Mouse (Mus musculus) inflammation-experienced regulatory T-cells, adult 6 months (primary cell): ENCODE measurements around the gene Cux2. TPM values are rescaled to one million over a fixed set of nuclear protein-coding genes. Genes with fewer than 3 reads are reported as not detected.

ENCODE experiments used
- ATAC-seq: one replicate; pipeline ENCODE4 v1.8.0; 2017
- polyA plus RNA-seq, 3 experiments: library from polyadenylated mRNA; unstranded; fragments of 100-300 nt; shearing (Covaris generic); gene quantifications; one replicate each; pipeline ENCODE4 v1.2.1; 2017

The Cux2 gene
- polyA plus RNA-seq, 3 experiments from 2014 or later, result 0.09 TPM; not detected in 2

- no peak for ATAC-seq
Measured at GRCm38 (mm10) chr5:121961256-121961655, 88.6 kb downstream of the Cux2 start.

GRCm38 (mm10) chr5:121959688-121960087, 90.2 kb downstream of the Cux2 start:
- ATAC-seq, result no peak

- ATAC-seq, result no peak
Measured at GRCm38 (mm10) chr5:121958551-121958950, 91.4 kb downstream of the Cux2 start.

- ATAC-seq, result no peak
Measured at GRCm38 (mm10) chr5:121955806-121956205, 94.1 kb downstream of the Cux2 start.

GRCm38 (mm10) chr5:121950175-121950574, 99.7 kb downstream of the Cux2 start:
- no peak for ATAC-seq

- ATAC-seq, result no peak
Measured at GRCm38 (mm10) chr5:121949050-121949443, 100.9 kb downstream of the Cux2 start.

- ATAC-seq, result no peak
Measured at GRCm38 (mm10) chr5:121948302-121949049, 101.4 kb downstream of the Cux2 start.

- no peak for ATAC-seq
Measured at GRCm38 (mm10) chr5:121946657-121947245, 103.2 kb downstream of the Cux2 start.

GRCm38 (mm10) chr5:121945819-121946218, 104.1 kb downstream of the Cux2 start:
- no peak for ATAC-seq

GRCm38 (mm10) chr5:121944021-121944790, 105.7 kb downstream of the Cux2 start:
- ATAC-seq, result no peak

- ATAC-seq, result no peak
Measured at GRCm38 (mm10) chr5:121943472-121943871, 106.4 kb downstream of the Cux2 start.

GRCm38 (mm10) chr5:121938065-121938849, 111.6 kb downstream of the Cux2 start:
- no peak for ATAC-seq

GRCm38 (mm10) chr5:121930261-121930660, 119.6 kb downstream of the Cux2 start:
- no peak for ATAC-seq

- no peak for ATAC-seq
Measured at GRCm38 (mm10) chr5:121928362-121929000, 121.4 kb downstream of the Cux2 start.

- ATAC-seq, result no peak
Measured at GRCm38 (mm10) chr5:121926543-121926814, 123.4 kb downstream of the Cux2 start.

- no peak for ATAC-seq
Measured at GRCm38 (mm10) chr5:121925751-121926542, 124.0 kb downstream of the Cux2 start.

- ATAC-seq, result no peak
Measured at GRCm38 (mm10) chr5:121925291-121925690, 124.6 kb downstream of the Cux2 start.

GRCm38 (mm10) chr5:121924423-121924822, 125.5 kb downstream of the Cux2 start:
- ATAC-seq, result no peak

- no peak for ATAC-seq
Measured at GRCm38 (mm10) chr5:121922942-121923826, 126.7 kb downstream of the Cux2 start.

- ATAC-seq, result no peak
Measured at GRCm38 (mm10) chr5:121919216-121919615, 130.7 kb downstream of the Cux2 start.

GRCm38 (mm10) chr5:121916813-121917212, 133.1 kb downstream of the Cux2 start:
- ATAC-seq, result no peak
